Mouse (Mus musculus) heart, embryonic 11.5 days (tissue): ENCODE results near the gene Myo9b. TPM values are rescaled to one million over a fixed set of nuclear protein-coding genes. Genes with fewer than 3 reads are reported as not detected.
A peak's percentile ranks its signal among the peaks of the same experiment; 100 is the strongest.
"Not testable (repeated sequence)": the region's sequence is repeated elsewhere in the genome, so short reads cannot be mapped to it uniquely, and the experiment has no call there.

Experiments used
- ATAC-seq: fragments of 200-750 bp; cut with Nextera tagmentation; replicated peaks from 2 replicates; pipeline ENCODE4 v1.8.0; 2017; ENCODE audit warnings: moderate library complexity; ENCODE audit not compliant: insufficient number of reproducible peaks, low FRiP score, low TSS enrichment
- H3K27ac ChIP-seq: fragments of 300-500 bp; sonication (generic); 2 replicates; pipeline ENCODE4 v1.5.1; 2014; ENCODE audit warnings: mild to moderate bottlenecking, low read depth, low read length
- H3K27me3 ChIP-seq: fragments of 300-500 bp; sonication (generic); 2 replicates; pipeline ENCODE4 v1.6.1; 2014; ENCODE audit warnings: mild to moderate bottlenecking, low read length, mixed read lengths; ENCODE audit not compliant: control insufficient read depth, insufficient read depth
- H3K36me3 ChIP-seq: fragments of 300-500 bp; sonication (generic); 2 replicates; pipeline ENCODE4 v1.6.1; 2014; ENCODE audit warnings: mild to moderate bottlenecking, low read length, moderate library complexity, mixed read lengths; ENCODE audit not compliant: control insufficient read depth, insufficient read depth
- H3K4me1 ChIP-seq: fragments of 300-500 bp; sonication (generic); 2 replicates; pipeline ENCODE4 v1.6.1; 2014; ENCODE audit warnings: low read length; ENCODE audit not compliant: control insufficient read depth, insufficient read depth
- H3K4me2 ChIP-seq: fragments of 300-500 bp; sonication (generic); 2 replicates; pipeline ENCODE4 v1.6.1; 2014; ENCODE audit warnings: mild to moderate bottlenecking, moderate library complexity
- H3K4me3 ChIP-seq: fragments of 300-500 bp; sonication (generic); 2 replicates; pipeline ENCODE4 v1.5.1; 2014; ENCODE audit warnings: low read depth, low read length
- H3K9ac ChIP-seq: fragments of 300-500 bp; sonication (generic); 2 replicates; pipeline ENCODE4 v1.6.1; 2014; ENCODE audit warnings: mild to moderate bottlenecking, low read depth, low read length, moderate library complexity
- H3K9me3 ChIP-seq: fragments of 300-500 bp; sonication (generic); replicated peaks from 2 replicates; pipeline ENCODE4 v1.6.1; 2016; ENCODE audit warnings: low read length; ENCODE audit not compliant: control insufficient read depth
- WGBS: fragments of 180-500 bp; shearing (Covaris S2); extraction: QIAGEN DNeasy Blood & Tissue Kit; methylation state at CpG from one replicate; pipeline ENCODE4 v1.1.7; 2014; ENCODE audit not compliant: insufficient replicate concordance; 5-methylcytosine and 5-hydroxymethylcytosine counted together
- polyA plus RNA-seq: library from polyadenylated mRNA; unstranded; fragments of >200 nt; fragmentation: Nextera tagmentation; extraction: Ambion mirVana; gene quantifications from 2 replicates; pipeline ENCODE4 v1.2.1, GENCODE M21; 2014

The Myo9b gene
- polyA plus RNA-seq, 1 experiment from 2014 or later: 15.1 TPM

DNA sequence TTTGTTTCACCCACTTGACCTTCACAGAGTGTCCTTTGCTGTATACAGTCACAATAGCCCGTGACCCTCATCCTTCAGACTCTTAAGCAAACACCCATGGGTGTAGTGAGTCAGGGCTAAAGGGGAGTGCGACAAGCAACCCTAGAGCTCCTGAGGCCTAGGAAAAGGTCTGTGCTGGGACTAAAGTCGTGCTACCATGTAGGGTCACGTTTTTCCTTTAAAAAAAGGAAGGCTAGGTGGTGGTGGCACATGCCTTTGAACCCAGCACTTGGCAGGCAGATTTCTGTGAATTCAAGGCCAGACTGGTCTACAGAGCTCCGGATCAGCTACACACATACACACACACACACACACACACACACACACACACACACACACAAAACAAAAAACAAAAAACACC is 884 bp upstream of the Myo9b start:
- Histone ChIP-seq H3K36me3 (no peaks in the 10 kb centered on the region), H3K9ac (peak overlapping the region; percentile 86), H3K27ac (peak overlapping the region; percentile 93), H3K9me3 (no peaks in the 10 kb centered on the region), H3K4me2 (peak overlapping the region; percentile 81), H3K4me3 (peak overlapping the region; percentile 89), H3K27me3 (no peaks in the 10 kb centered on the region), H3K4me1 (peaks cover 21% of the 10 kb centered on the region)
- 13% methylated on average over 5 of the region's 5 CpGs for WGBS
- no peak for ATAC-seq

DNA sequence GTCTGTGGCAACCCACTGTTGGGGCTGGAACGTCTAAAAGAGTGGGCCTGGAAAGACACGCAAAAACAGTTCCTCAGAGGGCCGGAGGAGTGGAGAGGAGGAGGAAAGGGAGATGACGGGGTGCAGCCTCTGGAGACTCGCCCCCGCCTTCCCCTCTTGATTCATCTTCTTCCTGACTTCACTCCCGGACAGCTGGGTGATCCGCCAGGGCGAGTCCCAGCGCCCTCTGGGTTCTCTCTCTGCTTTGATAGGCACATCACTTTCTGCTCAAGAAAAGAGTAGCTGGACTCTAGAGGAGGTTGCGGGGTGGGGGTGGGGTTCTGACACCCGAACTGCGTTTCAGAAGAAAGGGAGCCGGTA is 617 bp downstream of the Myo9b start:
- Histone ChIP-seq H3K27me3 (no peaks in the 10 kb centered on the region), H3K36me3 (no peaks in the 10 kb centered on the region), H3K9ac (peak overlapping the region; percentile 86), H3K27ac (peak overlapping the region; percentile 89), H3K4me1 (peaks cover 21% of the 10 kb centered on the region), H3K9me3 (no peaks in the 10 kb centered on the region), H3K4me2 (peak overlapping the region; percentile 72), H3K4me3 (peak overlapping the region; percentile 89)
- ATAC-seq: no peak
- WGBS: under 1% methylated on average over 14 of the region's 14 CpGs

DNA sequence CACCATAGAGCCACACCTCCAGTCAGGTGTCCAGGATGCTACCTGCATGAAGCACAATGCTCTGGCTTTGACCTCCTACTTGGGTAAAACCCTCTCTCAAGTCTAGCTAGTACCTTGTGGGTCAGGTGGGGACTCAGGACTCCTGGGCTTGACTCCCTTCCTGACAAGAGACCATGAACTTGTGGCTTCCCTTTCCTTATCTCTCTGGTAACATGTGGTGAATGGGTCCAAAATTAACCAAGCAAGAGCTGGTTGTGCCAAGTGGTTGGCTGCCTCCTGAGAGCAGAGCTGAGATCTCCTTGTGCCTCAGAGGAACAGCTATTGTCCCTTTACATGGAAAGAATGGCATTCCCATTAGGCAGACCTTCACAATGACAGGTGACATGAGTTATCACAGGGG is 2.0 kb downstream of the Myo9b start:
- Histone ChIP-seq H3K36me3 (no peaks in the 10 kb centered on the region), H3K9ac (no peak overlapping the region), H3K4me3 (no peak overlapping the region), H3K4me1 (peaks cover 19% of the 10 kb centered on the region), H3K27me3 (no peaks in the 10 kb centered on the region), H3K9me3 (no peaks in the 10 kb centered on the region), H3K4me2 (no peak overlapping the region), H3K27ac (no peak overlapping the region)
- no peak for ATAC-seq

DNA sequence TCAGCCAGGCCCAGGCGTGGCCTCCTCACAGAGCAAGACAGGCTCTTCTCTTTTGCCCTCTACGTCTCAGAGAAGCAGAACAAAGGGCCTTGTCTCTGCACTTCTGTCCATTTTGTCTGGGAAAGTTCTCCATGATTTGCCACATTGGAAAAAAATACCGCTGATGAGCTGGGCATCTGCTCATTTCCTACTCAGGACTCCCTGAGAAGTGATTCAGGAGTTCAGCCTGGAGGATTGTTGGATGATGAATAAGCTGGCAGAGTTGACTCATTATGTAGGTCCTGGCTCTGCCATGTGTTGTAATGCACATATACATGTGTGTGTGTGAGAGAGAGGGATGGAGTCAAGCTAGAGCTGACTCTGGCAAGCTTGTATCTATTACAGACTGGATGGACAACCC is 3.7 kb downstream of the Myo9b start:
- no peak overlapping the region for H3K9ac ChIP-seq
- WGBS: 81% methylated on average over 3 of the region's 3 CpGs
- no peaks in the 10 kb centered on the region for H3K27me3 ChIP-seq

DNA sequence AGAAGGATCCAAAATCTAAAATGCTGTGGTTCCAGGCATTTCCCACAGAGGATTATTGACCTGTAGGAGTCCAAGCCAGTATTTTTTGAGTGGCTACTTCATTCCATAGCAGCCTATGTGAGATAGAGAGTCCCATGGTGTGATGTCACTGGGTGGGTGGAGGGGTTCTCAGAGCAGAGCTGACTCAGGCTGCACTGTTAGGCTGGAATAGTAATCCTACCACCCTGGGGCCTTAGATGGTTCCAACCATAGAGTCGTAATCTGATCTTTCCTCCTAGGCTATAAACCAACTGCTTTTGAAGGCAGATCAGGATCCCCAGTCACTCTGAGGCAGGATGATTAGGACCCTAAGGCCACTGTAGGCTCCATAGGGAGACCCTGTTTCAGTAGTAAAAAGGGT is 6.9 kb downstream of the Myo9b start:
- peaks cover 19% of the 10 kb centered on the region for H3K4me1 ChIP-seq
- not testable (repeated sequence) for H3K36me3 ChIP-seq, H3K27ac ChIP-seq, H3K27me3 ChIP-seq, ATAC-seq, H3K4me2 ChIP-seq, H3K9ac ChIP-seq, H3K4me3 ChIP-seq, H3K9me3 ChIP-seq
- 81% methylated on average over 1 of the region's 1 CpGs for whole genome bisulfite sequencing

More for the DNA sequence above, 3.7 kb downstream of the Myo9b start:
- no peak for ATAC-seq
- no peaks in the 10 kb centered on the region for H3K36me3 ChIP-seq
- no peak overlapping the region for H3K4me2 ChIP-seq
- H3K9me3 ChIP-seq: no peaks in the 10 kb centered on the region
- peaks cover 18% of the 10 kb centered on the region for H3K4me1 ChIP-seq
- no peak overlapping the region for H3K27ac ChIP-seq
- H3K4me3 ChIP-seq: no peak overlapping the region

DNA sequence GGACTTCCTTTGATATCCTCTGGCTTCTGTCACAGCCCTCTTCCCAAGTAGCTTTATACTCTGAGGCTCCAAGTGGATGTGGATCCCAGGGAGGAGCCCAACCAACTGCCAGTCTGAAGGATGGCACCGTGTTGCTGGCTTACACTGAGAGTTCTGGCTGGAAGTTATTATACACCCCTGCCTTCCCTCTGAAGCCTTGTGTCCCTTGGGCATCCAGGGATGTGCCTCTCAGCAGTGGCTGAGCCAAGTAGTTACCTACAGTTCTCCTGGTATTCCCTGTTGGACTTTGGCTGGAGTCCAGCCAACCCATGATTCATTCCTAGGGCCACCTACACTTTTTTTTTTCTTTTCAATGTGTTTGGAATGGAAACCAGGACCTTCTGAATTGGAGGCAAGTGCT is 9.2 kb downstream of the Myo9b start:
- not testable (repeated sequence) for H3K4me2 ChIP-seq, H3K27me3 ChIP-seq, H3K27ac ChIP-seq, H3K9me3 ChIP-seq, ATAC-seq, H3K9ac ChIP-seq, H3K36me3 ChIP-seq, H3K4me3 ChIP-seq
- peaks cover 20% of the 10 kb centered on the region for H3K4me1 ChIP-seq
- 84% methylated on average over 1 of the region's 1 CpGs for WGBS

DNA sequence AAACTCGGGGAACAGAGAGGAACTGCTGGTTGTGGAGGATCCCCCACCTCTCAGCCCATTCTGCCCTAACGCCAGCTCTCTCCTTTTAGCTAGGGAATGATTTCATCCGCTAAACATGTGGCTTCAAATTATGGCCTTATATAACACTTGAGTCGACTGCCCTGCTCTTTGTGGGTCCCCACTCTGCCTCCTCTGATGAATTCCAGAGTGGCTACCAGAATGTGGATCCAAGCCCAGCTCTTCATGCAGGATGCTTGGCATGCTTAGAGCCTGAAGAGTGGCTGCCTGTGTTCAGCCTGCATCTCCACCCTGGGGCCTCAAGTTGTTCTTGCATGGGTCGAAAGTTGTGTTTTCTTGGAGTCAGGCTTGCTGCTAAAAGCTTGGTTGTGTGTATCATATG is 10.1 kb downstream of the Myo9b start:
- H3K4me3 ChIP-seq: no peak overlapping the region
- H3K27me3 ChIP-seq: no peaks in the 10 kb centered on the region
- peak overlapping the region; percentile 54; the same call in 1 of the 2 replicates for H3K9ac ChIP-seq
- H3K4me1 ChIP-seq: peaks cover 20% of the 10 kb centered on the region
- no peaks in the 10 kb centered on the region for H3K9me3 ChIP-seq
- 65% methylated on average over 5 of the region's 5 CpGs for WGBS
- no peak overlapping the region for H3K4me2 ChIP-seq
- peak overlapping the region; percentile 71 for H3K27ac ChIP-seq
- no peaks in the 10 kb centered on the region for H3K36me3 ChIP-seq
- no peak for ATAC-seq

DNA sequence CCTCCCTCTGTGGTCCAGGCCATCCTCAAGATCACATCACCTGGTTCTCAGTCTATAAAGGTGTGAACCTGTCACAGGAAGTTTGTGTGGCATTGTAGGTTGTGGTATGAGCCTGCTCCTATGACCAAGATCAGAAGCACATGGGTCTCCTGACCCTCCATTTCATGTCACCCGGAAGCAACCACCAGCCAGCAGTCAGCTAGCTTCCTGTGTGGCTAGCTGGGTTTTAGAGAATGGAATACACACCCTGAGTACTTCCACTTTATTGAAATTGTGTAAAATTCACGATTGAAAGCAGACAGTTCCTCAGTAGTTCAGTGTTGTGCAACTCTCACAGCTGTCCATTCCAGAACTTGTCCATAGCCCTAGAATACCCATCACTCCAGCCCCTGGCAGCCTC is 13.7 kb downstream of the Myo9b start:
- not testable (repeated sequence) for H3K9ac ChIP-seq, H3K4me3 ChIP-seq, H3K4me2 ChIP-seq, H3K9me3 ChIP-seq, H3K27me3 ChIP-seq, H3K36me3 ChIP-seq, H3K27ac ChIP-seq, ATAC-seq
- 78% methylated on average over 2 of the region's 2 CpGs for WGBS
- peaks cover 20% of the 10 kb centered on the region for H3K4me1 ChIP-seq

DNA sequence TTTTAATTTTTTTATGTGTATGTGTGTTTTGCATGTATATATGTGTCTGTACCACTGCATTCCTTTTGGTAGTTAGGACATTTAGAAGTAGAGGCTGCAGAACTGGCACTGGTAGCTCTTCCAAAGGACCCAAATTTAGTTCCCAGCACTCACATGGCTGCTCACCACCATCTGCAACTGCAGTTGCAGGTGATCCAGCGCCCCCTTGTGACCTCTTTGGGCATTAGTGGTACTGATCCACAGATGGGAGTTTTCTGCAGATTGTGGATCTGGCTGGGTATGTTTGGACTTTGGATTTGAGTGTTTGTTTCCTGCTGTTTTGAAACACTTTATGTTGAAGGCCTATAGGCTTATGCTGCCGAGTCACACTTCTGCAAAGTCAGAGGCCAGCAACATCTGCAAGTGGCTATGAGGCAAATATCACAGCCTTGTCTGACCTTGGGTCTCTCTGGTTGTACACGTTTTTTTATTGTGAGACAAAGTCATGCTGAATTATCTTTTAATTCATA is 16.0 kb downstream of the Myo9b start:
- no peak overlapping the region for H3K27ac ChIP-seq
- peaks cover 9% of the 10 kb centered on the region for H3K36me3 ChIP-seq
- H3K9ac ChIP-seq: no peak overlapping the region
- ATAC-seq: no peak
- H3K4me2 ChIP-seq: no peak overlapping the region
- WGBS: 56% methylated on average over 3 of the region's 3 CpGs
- no peaks in the 10 kb centered on the region for H3K27me3 ChIP-seq
- no peaks in the 10 kb centered on the region for H3K9me3 ChIP-seq
- peaks cover 4% of the 10 kb centered on the region; the same call in 1 of the 2 replicates for H3K4me1 ChIP-seq
- no peak overlapping the region for H3K4me3 ChIP-seq
